Mouse (Mus musculus): ENCODE measurements around the gene Hspa12b.
A peak's percentile ranks its signal among the peaks of the same experiment; 100 is the strongest.

The Hspa12b gene

DNA sequence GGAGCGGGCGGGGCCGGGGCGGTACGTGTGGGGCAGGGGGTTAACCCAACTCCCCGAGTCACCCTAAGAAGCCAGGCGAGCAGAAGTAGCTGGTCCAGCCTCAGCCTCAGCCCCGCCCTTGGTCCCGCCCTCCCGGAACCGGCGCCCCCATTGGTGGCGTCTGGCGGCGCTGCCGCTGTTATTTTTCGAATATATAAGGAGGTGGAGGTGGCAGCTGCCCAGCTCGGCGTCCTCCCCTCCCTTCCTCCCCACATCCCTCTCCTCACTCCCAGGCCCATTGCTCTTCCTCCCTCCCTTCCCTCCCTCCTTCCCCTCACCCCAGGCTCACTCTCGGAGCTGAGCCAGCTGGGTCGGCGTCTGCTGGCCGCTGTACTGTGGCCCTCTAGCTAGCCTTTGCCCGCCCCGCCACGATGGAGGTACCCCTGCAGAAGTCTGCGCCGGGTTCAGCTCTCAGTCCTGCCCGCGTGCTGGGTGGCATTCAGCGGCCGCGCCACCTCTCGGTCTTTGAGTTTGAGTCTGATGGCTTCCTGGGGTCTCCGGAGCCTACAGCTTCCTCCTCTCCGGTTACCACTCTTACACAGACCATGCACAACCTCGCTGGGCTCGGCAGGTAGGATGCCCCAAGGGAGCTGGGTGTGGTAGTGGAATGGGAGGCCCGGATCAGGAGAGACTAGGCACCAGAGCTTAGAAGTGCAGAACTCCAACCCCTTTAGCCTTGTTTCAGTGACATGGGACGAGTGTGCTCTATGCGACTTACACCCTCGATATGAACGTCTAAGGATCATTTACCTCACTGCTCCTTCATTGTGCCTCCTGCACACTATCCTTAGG, 59.9 kb downstream of the Hspa12b start, which contains the start of the genes Cdc25b and Spef1:
Gene Cdc25b (plus strand): TSS at position 179 of the 831 bp plus-strand sequence.
Gene Spef1 (minus strand): TSS at position 512 of the 831 bp plus-strand sequence.
- peak; percentile 94 for DNase-seq

DNA sequence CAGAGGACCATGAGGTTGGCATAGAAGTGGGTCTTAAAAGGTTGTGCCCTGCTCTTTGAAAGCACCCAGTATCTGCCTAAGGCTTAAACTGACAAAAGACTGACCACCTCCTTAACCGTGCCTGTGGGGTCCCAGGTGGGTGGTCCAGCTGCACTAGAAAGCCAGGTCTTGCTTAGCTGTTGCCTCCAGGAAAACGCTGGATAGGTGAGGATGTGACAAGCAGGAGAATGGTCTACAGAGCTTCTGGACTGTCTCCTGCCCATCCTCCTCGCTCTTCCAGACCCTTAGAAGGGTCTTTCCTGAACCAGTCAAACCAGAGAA, 60.5 kb downstream of the Hspa12b start:
- DNase-seq, result no peak

DNA sequence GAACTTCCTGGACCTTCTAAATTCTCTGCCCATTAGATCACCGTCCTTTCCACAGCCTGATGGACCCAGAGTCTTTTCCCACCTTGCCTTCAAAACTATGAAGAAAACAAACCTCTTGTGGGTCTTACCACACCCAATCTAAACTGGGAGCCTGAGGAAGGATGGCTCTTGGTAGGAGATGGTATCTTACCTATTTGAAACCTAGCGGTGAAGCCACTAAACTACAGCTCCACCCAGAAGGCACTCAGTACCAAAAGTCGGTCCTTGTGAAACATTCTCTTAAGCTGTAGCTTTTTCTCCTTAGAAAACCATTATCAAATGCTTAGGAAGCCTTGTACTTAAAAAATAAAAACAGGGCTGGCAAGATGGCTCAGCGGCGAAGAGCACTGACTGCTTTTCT, 61.2 kb downstream of the Hspa12b start:
- DNase-seq, result no peak

DNA sequence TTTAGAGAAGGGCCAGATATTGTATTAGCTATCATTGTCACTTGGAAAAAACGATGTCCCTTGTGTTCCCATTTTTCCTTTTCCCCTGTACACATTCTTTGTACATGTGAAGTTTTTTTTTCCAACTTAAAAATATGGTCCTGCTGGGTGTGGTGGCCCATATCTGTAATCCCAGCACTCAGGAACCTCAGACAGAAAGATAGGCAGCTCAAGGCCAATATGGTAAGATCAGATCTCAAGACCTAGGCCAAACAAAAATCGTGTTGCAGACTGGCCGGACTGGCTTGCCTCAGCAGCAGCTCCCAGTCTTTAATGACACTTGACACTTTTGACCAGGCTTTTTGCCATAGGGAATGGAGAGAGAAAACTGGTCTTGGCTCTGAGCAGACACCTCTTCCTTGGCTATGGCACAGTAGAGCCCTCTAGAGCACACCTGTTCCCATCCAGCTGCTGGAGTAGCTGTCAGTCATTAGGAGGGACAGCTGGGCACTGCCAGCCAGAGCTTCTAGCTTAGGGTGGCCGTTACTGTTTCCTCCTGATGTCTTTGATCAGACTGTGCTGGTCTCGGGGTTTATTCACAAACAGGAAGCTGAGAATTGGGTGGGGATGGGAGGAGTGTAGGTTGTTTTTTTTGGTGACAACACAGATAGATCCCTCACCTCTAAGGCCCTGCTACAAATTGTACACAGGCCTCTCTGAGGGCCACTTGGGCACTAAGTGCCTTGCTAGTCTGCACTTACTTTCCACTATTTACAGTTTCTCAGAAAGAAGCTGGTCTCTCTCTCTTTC, 62.6 kb downstream of the Hspa12b start:
- DNase-seq, result peak; percentile 35

DNA sequence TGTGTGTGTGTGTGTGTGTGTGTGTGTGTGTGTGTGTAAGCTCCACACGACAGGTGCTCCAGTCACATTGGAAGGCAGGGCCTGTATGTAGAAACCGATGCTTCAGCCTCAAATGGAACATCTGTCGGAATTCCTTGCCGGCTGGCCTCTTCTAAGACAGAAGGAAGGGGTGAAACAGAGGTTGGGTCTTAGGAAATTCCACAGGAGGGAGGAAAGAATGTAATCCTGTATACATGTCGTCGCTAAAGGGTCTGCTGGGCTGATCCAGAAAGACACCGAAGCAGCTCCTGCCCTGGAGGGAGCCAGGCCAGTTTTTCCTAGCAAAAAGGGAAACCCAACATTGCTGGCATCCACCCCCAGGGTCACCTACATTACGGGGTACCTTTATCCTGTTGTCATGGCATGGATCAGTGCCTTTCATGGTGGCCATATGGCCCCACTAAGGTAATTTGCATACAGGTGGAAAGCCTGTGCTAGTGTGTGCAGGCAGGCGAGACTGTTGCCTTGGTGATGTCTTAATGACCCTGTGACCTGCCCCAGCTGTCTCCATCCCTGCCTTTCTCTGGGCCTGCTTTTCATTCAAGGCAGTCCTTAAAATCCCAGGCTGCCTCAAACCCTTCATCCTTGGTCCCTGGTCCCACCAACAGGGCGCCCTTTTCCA, 63.4 kb downstream of the Hspa12b start:
- DNase-seq, result peak; percentile 15

DNA sequence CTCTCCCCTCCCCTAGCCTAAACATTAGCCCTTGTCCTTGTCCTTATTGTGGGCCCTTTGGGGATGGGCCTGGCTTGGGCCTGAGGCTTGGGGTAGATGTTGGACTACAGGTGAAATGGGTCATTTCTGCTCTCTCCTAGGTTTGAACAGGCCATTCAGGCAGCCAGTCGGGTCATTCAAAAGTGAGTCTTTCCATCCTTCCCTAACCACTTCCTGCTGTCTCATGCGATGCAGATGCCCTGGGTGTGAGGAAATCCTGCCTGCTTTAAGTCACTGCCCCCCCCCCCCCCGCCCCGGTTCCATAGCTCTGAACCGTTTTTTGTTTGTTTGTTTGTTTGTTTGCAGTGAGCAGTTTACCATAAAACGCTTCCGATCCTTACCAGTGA, 63.9 kb downstream of the Hspa12b start:
- no peak for DNase-seq

Measured in lung, postnatal 10 days (tissue).